Mouse (Mus musculus): ENCODE data around the gene D930007J09Rik. TPM values are rescaled to one million over a fixed set of nuclear protein-coding genes. Genes with fewer than 3 reads are reported as not detected.

Gene D930007J09Rik
- total and polyA plus RNA-seq, 3 experiments, result 14.6 TPM; not detected in 2

DNA sequence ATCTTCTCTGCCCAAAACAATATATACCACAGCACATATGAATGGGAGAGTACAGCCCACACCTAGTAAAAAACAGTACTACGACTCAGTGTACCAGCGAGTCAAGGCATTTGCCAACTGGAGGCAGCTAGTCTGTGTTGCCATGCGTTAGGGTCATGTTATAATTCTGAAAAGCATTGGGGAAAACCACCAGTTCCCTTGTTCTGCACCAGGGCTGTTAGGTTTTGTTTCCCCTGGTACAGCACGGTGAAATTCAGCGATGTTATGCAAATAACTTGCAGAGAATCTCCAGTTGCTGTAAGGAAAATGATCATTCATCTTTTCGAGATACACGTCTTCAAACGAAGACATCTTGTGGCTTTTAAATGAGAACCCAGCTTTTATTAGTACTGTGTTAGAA is 22.9 kb upstream of the D930007J09Rik start (continued):
- TF ChIP-seq ELF1 (IDR thresholded peaks at IDR 0.05; ENCODE audit: low read depth, low read length), result no peak

DNA sequence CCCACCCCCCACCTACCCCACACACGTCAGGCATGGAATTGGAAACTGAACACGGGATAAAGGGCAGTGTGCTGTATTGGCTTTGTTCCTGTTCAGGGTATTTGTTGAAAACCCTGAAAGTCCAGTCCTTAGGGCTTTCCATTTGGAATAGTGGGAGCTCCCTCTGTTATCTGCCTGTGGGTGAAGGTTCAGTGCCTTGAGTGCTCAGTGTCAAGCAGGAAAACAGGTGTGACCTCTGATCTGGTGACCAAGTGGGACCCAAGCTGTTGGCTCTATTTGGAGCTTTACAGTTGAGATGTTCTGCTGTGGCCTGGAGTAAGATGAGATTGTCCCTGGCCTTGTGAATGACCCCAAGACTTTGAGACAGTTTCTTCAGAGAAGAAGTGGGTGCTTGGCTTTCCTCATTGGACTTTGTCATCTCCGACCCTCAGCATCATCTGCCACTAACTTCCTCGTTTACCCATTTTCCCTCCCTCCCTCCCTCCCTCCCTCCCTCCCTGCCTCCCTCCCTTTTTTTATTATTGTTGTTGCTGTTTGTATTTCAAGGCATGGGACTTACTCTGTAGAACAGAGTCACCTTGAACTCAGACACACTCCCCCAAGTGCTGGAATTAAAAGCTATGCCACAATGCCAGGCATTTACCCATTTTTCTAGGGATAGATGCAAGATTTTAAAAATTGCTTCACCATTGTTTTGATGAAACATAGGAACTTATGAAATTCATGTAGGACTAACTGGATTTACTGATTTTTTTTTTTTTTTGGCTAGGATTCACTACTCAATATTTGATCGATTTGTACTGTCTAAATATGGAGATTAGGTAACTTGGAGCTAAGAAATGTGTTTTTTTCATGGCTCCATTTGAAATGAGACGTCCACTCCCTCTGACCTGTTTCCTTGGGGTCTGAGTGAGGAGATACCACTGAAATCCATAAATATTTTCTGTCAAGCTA is 22.0 kb upstream of the D930007J09Rik start:
- dilution Hi-C loops (cut with MboI; ENCODE audit: extremely low pct_ligation_motif_present, extremely low pct_unique_long_range_greater_than_20kb, low sequenced_read_pairs), result no loop called here
- no peak overlapping the region for H3K4me3 ChIP-seq (replicated peaks in 1 of 3; ENCODE audit: low read depth in 2 of 3, low read length in 2 of 3, poor library complexity in 1 of 3)
- H3K4me2 ChIP-seq (ENCODE audit: insufficient read depth, low read depth, poor library complexity, severe bottlenecking), result peak overlapping the region; percentile 87; the same call in 1 of the 2 replicates
- TF ChIP-seq MAZ (IDR thresholded peaks at IDR 0.05; ENCODE audit: low read depth, low read length) (no peak), NELFE (IDR thresholded peaks at IDR 0.05; ENCODE audit: low read depth, low read length) (no peak), CTCF (conservative IDR thresholded peaks at IDR 0.05 in 1 of 2, IDR thresholded peaks at IDR 0.05 in 1 of 2; ENCODE audit: low read depth in 2 of 2, low read length in 2 of 2) (no peak), UBTF (IDR thresholded peaks at IDR 0.05; ENCODE audit: low read depth, low read length) (no peak), RCOR1 (conservative IDR thresholded peaks at IDR 0.05; ENCODE audit: low read depth, low read length) (no peak), IRF4 (IDR thresholded peaks at IDR 0.05; ENCODE audit: low read depth, low read length) (no peak), TBP (conservative IDR thresholded peaks at IDR 0.05; ENCODE audit: low read depth, low read length) (no peak), RAD21 (IDR thresholded peaks at IDR 0.05; ENCODE audit: low read depth, low read length) (no peak)
- peaks cover 25 to 37% of the 10 kb centered on the region in 2 experiments for H3K36me3 ChIP-seq (replicated peaks in 1 of 2; ENCODE audit: control insufficient read depth in 1 of 2, insufficient read depth in 1 of 2, low read length in 1 of 2)
- no peak overlapping the region for H3K27ac ChIP-seq (ENCODE audit: insufficient read depth, low read depth)
- no peaks in the 10 kb centered on the region for H3K9me3 ChIP-seq (replicated peaks; ENCODE audit: low read length)
- H3K9ac ChIP-seq (ENCODE audit: insufficient read depth, low read depth), result no peak overlapping the region
- H3K27me3 ChIP-seq (replicated peaks), result no peaks in the 10 kb centered on the region
- peaks cover 7 to 65% of the 10 kb centered on the region in 2 experiments for H3K4me1 ChIP-seq (ENCODE audit: control insufficient read depth in 1 of 2, insufficient read depth in 2 of 2)
- DNase-seq (ENCODE audit: extremely low read depth), result no peak
- H3K79me2 ChIP-seq (replicated peaks; ENCODE audit: control insufficient read depth, extremely low read depth, insufficient read depth, poor library complexity, severe bottlenecking), result no peaks in the 10 kb centered on the region
- in situ Hi-C loops (cut with MboI; ENCODE audit: low pct_ligation_motif_present, low pct_unique_long_range_greater_than_20kb, low sequenced_read_pairs), result no loop called here

DNA sequence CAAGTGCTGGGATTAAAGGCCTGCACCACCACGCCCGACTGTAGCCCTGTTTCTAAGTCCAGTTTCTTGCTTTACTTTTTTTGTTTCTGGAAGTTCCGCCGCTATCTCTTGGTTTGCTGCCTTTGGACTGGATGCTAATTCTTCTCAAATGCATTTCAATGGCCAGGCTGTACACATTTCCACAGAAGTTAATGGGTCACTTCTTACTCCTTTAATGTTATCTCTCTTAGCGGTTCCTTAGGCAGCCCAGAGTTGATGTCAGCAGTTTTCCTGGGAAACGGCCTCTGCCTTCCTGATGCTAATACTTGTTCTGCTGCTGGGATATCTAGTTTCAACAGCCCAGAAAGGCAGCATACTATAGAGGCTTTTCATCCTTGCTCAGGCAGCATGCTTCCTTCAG is 20.5 kb upstream of the D930007J09Rik start:
- TF ChIP-seq RCOR1 (conservative IDR thresholded peaks at IDR 0.05; ENCODE audit: low read depth, low read length) (no peak), BHLHE40 (IDR thresholded peaks at IDR 0.05; ENCODE audit: low read depth, low read length) (no peak), E2F4 (IDR thresholded peaks at IDR 0.05; ENCODE audit: insufficient replicate concordance, low read depth, low read length) (no peak), NELFE (IDR thresholded peaks at IDR 0.05; ENCODE audit: low read depth, low read length) (no peak)
- dilution Hi-C loops (cut with MboI; ENCODE audit: extremely low pct_ligation_motif_present, extremely low pct_unique_long_range_greater_than_20kb, low sequenced_read_pairs), result no loop called here

More for the DNA sequence above, 20.5 kb upstream of the D930007J09Rik start:
- peaks cover 32 to 52% of the 10 kb centered on the region in 2 experiments for H3K36me3 ChIP-seq (replicated peaks in 1 of 2; ENCODE audit: control insufficient read depth in 1 of 2, insufficient read depth in 1 of 2, low read length in 1 of 2)
- H3K79me2 ChIP-seq (replicated peaks; ENCODE audit: control insufficient read depth, extremely low read depth, insufficient read depth, poor library complexity, severe bottlenecking), result no peaks in the 10 kb centered on the region
- no peak overlapping the region for H3K27ac ChIP-seq (ENCODE audit: insufficient read depth, low read depth)
- no peak overlapping the region for H3K9ac ChIP-seq (ENCODE audit: insufficient read depth, low read depth)
- no peak overlapping the region for H3K4me2 ChIP-seq (ENCODE audit: insufficient read depth, low read depth, poor library complexity, severe bottlenecking)
- in situ Hi-C loops (cut with MboI; ENCODE audit: low pct_ligation_motif_present, low pct_unique_long_range_greater_than_20kb, low sequenced_read_pairs), result no loop called here
- no peak overlapping the region for H3K4me3 ChIP-seq (replicated peaks in 1 of 3; ENCODE audit: low read depth in 2 of 3, low read length in 2 of 3, poor library complexity in 1 of 3)
- H3K9me3 ChIP-seq (replicated peaks; ENCODE audit: low read length), result no peaks in the 10 kb centered on the region
- peaks cover 7 to 51% of the 10 kb centered on the region in 2 experiments for H3K4me1 ChIP-seq (ENCODE audit: control insufficient read depth in 1 of 2, insufficient read depth in 2 of 2)
- DNase-seq (ENCODE audit: extremely low read depth), result no peak
- no peaks in the 10 kb centered on the region for H3K27me3 ChIP-seq (replicated peaks)

Measured in CH12.LX (cell line).